Mouse (Mus musculus) layer of hippocampus, adult 9-10 months (tissue): ENCODE data around the gene Uhrf1.

ENCODE experiments used
- DNase-seq: peaks from one replicate; pipeline ENCODE4 v3.0.0; 2022; ENCODE audit warnings: low spot score

The Uhrf1 gene

DNA sequence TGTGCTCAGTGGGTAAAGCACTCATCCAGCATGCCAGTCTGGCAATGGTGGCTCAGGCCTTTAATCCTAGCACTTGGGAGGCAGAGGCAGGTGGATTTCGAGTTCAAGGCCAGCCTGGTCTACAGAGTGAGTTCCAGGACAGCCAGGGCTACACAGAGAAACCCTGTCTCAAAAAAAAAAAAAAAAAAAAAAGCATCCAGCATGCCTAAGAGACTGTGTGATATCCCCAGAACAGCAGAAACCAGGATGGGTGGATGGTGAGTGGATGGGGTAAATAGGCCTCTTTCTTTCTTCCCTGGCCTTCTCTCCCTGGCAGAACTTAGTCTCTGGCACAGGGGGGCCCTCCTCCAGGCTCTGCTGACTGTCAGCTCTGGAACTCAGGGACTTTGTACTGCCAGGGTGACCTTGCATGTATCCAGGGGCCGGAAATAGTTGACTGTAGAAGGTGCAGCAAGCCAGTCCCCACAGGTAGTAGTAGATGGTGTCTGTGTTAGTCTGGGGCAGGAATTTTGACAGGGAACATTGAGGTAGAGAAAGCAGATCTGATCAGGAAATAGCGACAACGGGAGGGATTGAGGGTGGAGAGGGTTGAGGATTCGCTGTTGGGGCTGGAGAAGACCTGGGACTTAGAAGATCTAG, 27.2 kb upstream of the Uhrf1 start:
- no peak for DNase-seq

DNA sequence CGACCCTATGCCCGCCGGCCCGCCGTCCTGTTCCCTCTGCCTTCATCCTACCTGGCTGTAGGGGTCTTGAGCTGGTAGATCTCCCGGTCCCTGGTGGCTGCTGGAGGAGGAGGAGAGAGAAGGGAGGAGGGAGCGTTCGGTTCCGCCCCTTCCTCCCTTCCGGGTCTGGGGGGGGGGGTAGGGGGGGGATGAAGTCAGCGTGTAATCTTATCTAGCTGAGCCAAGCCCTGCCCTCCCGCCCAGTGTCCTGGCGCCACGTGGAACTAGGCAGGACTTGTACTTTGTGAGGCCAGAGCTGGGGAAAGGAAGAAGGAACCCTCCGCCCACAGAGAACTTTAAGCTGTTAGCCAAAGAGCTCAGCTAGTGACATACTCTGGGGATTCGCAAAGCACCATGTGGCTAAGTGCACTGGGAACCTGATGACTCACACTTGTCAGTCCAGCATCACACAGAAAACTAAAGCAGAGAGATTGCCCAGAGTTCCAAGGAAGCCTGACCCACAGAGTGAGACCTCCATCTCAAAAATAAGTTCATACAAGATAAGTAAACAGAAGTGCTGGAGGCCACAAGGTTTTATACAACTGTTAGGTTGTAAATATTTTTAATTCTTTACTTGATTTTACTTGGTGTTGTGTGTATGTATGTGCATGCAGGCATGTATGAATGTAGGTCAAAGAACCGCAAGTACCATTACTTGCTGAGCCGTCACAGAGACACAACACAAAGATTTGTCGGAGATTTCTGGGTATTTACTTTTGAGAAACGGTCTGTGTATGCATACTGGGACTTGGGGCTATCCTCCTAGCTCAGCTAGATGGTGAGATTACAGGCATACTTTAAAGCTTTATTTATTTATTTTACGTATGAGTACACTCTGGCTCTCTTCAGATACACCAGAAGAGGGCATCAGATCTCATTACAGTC, 26.2 kb upstream of the Uhrf1 start, which contains the start of gene Ticam1:
Gene Ticam1, minus strand, starts transcription at position 144 of the 924 bp plus-strand sequence.
- DNase-seq = peak; percentile 72

GRCm38 (mm10) chr17:56277567-56277893, 25.6 kb upstream of the Uhrf1 start:
- DNase-seq = no peak

GRCm38 (mm10) chr17:56278340-56278739, 24.8 kb upstream of the Uhrf1 start:
- no peak for DNase-seq

GRCm38 (mm10) chr17:56279481-56280155, 23.5 kb upstream of the Uhrf1 start:
- no peak for DNase-seq

- no peak for DNase-seq
These were observed 21.9 kb upstream of the Uhrf1 start for GRCm38 (mm10) chr17:56281193-56281592.

DNA sequence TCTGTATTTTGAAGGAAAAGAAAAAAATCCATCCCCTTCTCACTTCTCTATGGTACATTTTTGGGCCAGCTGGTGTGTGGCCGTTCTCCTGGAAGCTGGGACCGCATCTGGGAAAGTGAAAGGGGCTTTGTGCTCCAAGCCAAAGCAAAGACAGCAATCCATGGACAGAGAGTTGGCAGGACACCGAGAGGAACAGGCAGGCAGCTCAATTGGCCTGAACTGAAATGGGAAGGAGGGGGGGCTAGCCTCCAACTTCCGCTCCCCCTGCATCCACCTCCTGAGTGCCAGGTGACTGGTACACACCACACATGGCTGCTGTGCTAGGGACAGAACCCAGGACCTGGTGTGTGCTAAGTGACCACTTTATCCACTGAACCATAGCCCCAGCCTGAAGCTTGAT, 20.3 kb upstream of the Uhrf1 start:
- DNase-seq = no peak

GRCm38 (mm10) chr17:56283316-56283715, 19.8 kb upstream of the Uhrf1 start:
- no peak for DNase-seq

GRCm38 (mm10) chr17:56285995-56286394, 17.1 kb upstream of the Uhrf1 start:
- DNase-seq = no peak

DNA sequence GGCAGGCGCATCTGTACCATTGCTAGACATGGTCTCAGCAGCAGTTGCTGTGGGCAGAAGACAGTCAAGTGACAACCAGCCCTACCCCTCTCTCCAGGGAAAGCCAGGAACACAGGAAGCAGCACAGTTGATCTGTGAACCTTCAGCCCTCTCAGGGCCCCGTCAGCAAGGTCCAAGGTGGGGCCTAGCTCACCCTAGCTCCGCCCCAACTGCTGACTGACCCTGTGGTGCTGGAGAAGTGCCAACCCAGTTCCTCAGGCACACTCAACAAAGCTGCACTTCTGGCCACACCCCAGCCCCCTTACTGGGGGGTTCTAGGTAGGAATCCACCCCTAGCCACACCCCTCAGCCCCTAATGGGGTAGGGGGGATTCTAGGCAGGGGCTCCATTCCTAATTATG, 15.3 kb upstream of the Uhrf1 start:
- DNase-seq = no peak

DNA sequence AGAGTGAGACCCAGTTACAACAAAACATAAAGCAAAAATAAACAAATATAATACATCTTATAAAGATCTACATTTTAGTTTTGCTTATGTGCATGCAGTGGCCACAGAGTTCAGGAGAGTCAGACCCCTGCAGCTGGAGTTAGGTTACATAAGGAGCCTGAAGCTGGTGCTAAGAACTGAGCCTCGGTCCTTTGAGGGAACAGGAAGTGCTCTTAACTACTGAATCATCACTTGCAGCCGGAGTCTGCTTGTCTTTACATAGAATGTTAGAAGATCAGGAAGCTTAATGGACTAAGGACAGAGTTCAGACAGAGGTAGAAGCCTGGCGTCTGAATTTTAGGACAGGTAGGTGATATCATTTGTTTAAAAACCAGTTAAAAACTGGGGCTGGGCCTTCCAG, 14.3 kb upstream of the Uhrf1 start:
- no peak for DNase-seq

GRCm38 (mm10) chr17:56289371-56290331, 13.5 kb upstream of the Uhrf1 start:
- DNase-seq = no peak

DNA sequence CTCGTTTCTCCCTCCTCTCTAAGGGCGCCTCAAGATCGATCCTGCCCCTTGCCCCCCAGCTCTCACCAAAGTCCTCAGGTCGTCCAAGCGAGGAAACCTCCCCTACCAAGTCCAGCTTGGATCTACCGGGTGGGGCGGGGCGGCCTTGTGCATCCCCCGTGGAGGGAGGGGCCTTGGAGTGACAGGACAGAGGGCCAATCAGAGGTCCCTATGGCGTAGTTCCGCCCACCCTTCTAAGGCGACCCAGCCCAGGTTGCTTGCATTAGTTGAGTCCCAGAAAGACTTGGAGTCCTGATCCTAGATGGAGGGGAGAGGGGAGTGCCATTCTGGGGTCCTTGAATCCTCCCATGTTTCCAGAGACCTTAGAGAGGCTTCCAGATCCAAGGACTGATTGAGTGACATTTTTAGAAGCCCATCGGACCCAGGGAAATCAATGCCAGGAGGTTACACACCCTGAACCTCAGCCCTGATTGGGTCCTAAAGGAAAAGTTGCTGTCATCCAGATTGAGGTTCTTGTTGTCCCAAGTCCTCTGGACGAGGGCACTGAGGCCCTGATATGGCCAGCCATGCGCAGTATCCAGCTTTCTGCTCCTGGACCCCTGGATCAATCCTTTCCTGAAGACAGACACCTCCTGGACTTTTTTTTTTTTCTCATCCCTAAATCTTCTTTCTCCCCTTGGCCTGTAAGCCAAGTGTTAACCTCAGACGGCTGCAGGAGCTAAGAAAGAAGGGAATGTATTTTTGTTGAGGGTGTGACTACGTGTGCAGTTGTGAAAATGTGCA, 12.5 kb upstream of the Uhrf1 start:
- no peak for DNase-seq

GRCm38 (mm10) chr17:56291171-56291511, 12.0 kb upstream of the Uhrf1 start:
- DNase-seq = peak; percentile 59

- no peak for DNase-seq
These were observed 11.2 kb upstream of the Uhrf1 start for GRCm38 (mm10) chr17:56291826-56292475.

GRCm38 (mm10) chr17:56292531-56293222, 10.4 kb upstream of the Uhrf1 start, which contains the start of gene Plin3:
Plin3 (minus strand) TSS chr17:56292873.
- no peak for DNase-seq

DNA sequence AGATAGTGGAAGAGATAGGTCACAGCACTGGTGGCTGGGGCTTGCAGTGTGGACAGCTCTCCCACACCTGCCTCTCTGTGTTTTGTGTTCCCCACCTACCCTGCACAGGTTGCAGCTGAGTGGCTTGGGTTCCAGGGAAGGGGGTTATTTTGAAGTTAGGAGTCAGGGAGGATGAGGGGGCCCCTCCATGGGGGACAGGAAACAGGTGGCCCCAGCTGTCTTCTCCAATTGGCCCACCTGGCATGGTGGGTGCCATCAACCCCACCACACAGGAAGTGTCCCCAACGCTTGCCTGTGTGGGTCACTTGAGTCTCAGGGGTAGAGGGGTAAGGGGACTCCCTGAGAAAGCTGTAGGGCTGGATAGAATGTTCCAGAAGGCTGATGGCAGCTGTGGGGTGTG, 9.8 kb upstream of the Uhrf1 start:
- DNase-seq = no peak

- DNase-seq = no peak
These were observed 8.9 kb upstream of the Uhrf1 start for GRCm38 (mm10) chr17:56294241-56294640.

DNA sequence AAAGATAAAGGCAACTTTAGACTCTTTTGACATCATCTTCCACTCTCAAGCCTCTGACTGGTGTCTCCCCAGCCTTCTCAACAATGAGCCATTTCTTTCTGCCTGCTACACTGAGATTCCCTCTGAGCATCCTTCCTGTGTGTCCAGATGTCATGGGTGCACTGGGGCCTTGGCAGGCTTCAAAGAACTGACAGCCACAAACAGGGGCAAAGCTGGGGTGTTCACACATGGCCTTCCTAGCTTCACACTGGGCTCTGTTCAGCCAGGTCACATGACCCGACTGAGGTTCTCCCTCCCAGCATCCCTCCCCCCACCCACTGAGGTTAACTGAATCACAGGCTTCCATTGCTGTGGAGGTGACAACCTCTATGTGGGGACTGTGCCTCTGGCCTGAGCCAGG, 6.9 kb upstream of the Uhrf1 start:
- DNase-seq = no peak

DNA sequence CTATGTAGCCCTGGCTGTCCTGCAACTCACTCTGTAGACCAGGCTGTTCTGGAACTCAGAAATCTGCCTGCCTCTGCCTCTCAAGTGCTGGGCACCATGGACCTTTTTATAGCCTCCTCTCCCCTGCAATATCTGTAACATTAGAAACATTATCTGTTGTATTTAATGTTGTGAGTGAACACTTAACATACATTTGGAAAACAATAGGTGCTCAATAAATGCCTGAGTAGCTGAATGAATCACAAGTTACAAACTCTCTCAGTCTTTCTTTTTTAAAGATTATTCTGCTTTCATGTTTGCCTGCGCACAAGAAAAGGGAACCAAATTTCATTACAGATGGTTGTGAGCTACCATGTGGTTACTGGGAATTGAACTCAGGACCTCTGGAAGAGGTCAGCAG, 4.9 kb upstream of the Uhrf1 start:
- DNase-seq = no peak
